Mouse (Mus musculus) bone marrow, adult 2 months (tissue): ENCODE measurements around the gene Tuba3a.

Experiments
- CTCF ChIP-seq: fragments of 200-500 bp; IDR thresholded peaks from 2 replicates; pipeline ENCODE4 v1.5.1; 2011; ENCODE audit warnings: low read length, control low read depth; ENCODE audit not compliant: control insufficient read depth, insufficient read depth
- POLR2A ChIP-seq: fragments of 200-500 bp; IDR thresholded peaks from 2 replicates; pipeline ENCODE4 v1.6.1; 2011; ENCODE audit warnings: low read depth, mild to moderate bottlenecking, control low read depth, low read length, borderline replicate concordance; ENCODE audit not compliant: control insufficient read depth

DNA sequence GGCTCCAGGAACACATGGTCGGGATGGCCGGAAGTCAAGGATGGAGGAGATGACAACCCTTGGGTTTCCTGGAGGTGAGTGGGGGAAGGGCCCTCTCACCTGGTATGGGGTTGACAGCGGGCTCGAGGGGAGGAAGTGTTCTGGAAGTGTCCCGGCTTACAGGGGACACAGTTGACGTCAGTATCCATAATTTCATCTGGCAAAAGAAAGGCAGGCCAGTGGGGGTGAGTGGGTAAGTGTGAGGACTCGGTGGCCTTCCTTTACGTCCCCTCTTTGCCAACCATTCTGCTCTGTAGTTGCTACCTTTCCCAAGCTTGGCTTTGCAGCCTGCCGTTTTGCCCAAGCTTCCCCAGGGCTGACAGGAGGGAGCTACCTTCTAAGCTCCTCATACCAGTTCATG, 26.3 kb upstream of the Tuba3a start:
- TF ChIP-seq CTCF (no peak), POLR2A (no peak)
